Mouse (Mus musculus) left cerebral cortex, adult 11 months (tissue): ENCODE results near the gene Olfr130.

Source experiments
- DNase-seq: peaks from one replicate; pipeline ENCODE4 v3.0.0; 2022; ENCODE audit warnings: low spot score

Gene Olfr130

DNA sequence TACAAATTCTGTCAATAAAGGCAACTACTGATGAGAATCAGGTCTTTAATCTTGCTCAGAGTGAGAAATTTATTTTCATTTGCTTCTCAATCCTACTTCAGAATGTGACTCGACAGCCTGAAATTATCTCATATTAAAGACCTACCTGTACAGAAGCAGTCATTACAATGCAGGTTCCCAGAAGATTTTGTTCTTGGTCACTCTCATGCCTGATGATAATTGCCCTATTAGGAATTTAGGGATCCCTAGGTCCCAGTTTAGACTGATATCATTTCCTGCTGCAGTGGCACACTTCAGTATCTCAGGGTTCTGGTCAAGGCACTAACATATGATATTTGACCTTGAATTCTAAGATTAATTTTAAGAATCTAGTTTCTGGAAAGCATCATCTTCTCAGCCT is at the start of gene Olfr130:
Gene Olfr130, plus strand, starts transcription at position 301 of the 400 bp plus-strand sequence.
- no peak for DNase-seq

DNA sequence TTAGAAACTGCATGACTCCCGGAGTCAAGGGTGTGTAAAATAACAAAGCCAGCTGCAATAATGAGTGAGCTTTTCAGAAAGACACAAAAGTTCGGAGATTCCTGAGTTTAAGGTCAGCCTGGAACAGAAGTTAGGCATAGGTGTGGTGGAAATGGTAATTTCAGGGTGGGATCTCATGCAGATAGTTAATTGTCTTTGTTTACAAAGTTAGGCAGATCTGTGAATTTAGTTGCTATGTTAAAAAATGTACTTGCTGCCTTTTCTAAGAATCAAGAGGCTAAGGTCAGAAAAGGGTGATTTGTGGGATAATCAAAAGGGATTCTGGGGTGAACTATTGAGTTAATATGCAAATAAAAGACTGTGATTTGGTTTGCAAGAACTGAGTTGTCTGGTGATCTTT is 47.4 kb upstream of the Olfr130 start:
- DNase-seq = no peak

DNA sequence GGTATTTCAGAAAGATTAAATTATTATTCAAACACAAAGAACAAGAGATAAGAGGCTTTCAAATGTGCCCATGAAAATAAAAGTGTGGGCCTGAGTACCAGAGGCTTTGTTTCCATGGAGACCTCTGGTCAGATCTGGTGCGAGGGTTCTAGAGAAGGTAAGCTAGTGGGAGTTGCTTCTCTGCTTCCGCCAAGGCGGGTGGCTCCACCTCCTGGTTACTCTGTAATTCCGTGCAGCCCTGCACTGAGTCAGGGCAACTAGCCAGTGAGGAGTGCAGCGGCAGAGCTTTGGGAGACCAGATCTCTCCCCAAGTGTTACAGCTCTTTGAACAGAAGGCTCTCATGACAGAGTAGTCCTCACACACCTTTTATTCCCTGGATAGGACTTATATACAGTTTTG is 37.4 kb upstream of the Olfr130 start:
- no peak for DNase-seq

DNA sequence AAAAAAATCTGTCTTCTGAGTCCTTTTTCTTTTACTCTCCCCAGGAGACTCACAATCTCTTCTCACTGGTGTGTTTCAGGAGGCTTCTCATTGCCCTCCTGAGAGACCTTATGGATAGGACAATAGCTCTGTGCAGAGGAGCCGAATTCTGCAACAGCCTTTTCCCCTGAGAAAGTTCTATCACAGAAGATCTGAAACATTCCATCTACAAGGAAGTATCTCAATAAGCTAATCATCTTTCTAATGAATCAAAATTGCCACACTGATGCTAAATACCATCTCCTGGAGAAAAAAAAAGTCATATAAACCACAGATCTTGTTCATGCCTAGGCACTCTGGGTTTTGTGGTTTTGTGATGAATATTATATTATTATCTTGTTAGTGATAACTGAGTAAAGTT is 3.7 kb upstream of the Olfr130 start, which contains the start of gene Olfr129:
Gene Olfr129, minus strand, starts transcription at position 101 of the 400 bp plus-strand sequence.
- DNase-seq = no peak

DNA sequence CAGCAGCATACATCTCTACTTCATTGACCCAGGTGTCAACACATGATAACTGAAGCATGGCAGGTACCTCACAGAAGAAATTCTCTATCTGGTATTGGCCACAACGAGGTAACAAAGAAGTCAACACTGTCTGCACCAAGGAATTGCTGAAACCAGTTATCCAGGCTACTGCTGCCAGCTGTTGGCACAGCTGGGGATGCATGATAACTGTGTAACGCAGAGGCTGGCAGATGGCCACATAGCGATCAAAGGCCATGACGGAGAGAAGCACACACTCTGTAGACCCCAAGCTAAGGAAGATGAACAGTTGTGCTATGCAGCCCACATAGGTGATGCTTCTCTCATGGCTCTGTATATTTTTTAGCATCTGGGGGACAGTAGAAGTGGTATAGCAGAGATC is 18.6 kb downstream of the Olfr130 start:
- DNase-seq = no peak

DNA sequence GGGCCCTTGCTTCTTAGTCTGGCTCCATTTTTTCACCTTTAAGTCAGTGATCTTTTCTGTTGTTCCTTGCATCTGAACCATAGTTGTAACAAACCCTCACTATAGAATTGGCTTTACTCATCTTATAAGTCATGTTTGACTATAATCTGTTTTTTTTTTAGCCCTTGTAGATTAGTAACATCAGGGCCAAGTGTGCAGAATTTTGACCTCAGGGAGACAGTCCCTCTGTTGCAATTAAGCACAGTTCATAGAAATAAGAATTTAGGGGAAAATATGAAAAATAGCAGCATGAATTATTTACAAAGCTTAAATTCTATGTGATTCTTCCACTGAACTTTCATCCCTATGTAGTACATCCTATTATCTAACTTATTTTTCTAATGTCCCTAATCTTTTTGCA is 24.9 kb downstream of the Olfr130 start, which contains the start of gene Olfr131:
Gene Olfr131, minus strand, starts transcription at position 101 of the 400 bp plus-strand sequence.
- DNase-seq = no peak
